Mouse (Mus musculus) stomach, postnatal 0 days (tissue): ENCODE data around the gene Gucy1a1.

ENCODE experiments used
- CTCF ChIP-seq: IDR thresholded peaks from 2 replicates; pipeline ENCODE4 v1.5.1; 2016; ENCODE audit warnings: antibody characterized with exemption, low read depth, mild to moderate bottlenecking, moderate library complexity
- EP300 ChIP-seq: optimal IDR thresholded peaks from 2 replicates; pipeline ENCODE3; 2016; ENCODE audit warnings: antibody characterized with exemption

- TF ChIP-seq CTCF (no peak), EP300 (no peak)
Measured at GRCm38 (mm10) chr3:82112439-82112838, 33.1 kb downstream of the Gucy1a1 start.
